Mouse (Mus musculus): Measurements from ENCODE around the gene Klf12.
"Not testable (repeated sequence)": the region's sequence is repeated elsewhere in the genome, so short reads cannot be mapped to it uniquely, and the experiment has no call there.

Klf12 gene

DNA sequence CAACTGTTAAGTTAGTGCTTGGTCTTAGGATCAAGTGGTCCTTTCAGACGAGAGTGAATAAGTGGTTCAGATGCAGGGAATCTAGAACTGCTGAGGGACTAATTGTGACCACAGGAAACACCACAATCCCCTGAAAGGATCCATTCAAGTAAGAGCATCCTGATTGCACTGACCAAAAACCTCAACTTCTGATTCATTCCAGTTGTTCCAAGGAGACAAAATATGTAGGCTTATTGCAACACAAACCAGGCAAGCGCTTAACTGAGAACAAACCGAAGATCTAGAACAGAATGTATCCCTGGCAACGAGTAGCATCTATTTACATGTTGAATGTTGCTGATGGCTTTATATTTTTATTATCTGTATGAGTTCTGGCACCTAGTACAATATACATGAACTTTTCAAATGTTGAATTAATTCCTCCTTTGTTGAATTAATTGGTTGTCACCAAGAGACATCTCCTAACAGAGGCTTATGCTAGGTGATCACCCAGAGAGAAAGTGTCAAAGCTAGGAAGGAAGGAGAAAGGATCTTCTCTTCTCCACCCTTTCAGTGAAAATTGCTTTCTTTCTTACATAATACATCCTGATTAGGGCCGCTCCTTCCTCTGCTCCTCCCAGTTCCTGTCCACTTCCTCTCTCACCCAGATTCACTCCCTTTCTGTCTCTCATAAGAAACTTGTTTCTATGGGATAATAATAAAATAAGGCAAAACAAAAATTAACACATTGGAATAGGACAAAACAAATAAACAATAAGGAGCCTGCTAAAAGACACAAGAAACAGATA is 407.5 kb downstream of the Klf12 start:
- DNase-seq (ENCODE audit: low spot score): no peak

- DNase-seq (ENCODE audit: low spot score): no peak
Measured at GRCm38 (mm10) chr14:99873725-99874124, 410.8 kb downstream of the Klf12 start.

DNA sequence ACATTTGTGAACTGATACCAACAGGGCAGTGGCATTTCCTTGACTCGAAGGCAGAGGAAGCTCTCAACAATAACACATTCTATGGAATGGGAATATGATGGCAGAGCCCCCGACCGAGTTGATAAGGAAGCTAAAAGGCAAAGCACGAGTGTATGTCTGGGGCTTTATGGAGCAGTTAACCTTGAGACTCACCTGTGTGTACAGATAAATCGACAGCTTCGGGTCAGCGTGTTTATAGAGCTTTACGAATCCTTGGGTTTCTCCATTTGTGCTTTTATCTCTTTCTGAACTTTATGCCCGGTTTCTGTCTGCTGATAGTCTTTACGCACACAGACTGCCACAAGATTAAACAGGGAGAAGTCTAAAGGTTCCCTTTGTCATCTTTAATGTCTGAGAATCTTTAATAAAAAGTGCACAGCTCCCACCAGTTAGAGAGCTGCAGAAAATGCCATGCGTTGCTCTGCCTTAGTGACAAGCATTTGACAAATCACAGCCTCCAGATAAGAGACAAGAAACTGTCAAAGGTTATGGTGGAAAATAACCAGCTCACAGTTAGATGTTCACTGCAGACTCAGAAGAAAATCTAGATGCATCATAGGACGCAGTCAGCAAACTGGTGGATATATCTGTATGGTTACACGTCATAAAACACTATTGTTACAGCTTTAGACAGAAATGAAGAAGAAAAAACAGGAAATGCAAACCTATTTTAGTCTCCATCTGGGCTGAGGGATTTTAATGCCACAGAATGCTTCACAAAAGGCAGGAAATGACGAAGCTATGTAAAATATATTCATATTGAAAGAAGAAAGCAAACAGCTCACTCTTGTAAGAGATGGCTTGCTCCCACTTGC is 428.1 kb downstream of the Klf12 start:
- no peak for DNase-seq (ENCODE audit: low spot score)

GRCm38 (mm10) chr14:99854467-99854807 is 430.0 kb downstream of the Klf12 start:
- DNase-seq (ENCODE audit: low spot score): not testable (repeated sequence)

GRCm38 (mm10) chr14:99853769-99854466 is 430.6 kb downstream of the Klf12 start:
- not testable (repeated sequence) for DNase-seq (ENCODE audit: low spot score)

DNA sequence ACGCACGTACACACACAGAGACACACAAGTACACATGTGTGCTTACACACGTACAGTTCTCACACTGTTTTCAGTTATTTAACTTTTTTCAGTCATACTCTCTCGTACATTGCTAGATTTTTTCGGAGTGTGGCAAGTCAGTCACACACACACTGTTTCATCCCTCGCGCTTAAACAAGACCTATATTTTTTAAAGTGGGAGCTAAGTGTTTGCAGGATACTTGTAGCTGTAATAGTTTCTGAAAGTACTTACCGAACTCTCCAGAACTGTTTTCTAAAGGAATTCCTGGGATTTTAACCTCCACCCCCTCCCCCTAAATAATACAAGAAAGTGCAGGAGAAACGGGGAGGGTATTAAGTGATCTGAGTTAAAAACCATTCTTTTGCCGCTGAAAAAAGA is 434.1 kb downstream of the Klf12 start:
- DNase-seq (ENCODE audit: low spot score): no peak

DNA sequence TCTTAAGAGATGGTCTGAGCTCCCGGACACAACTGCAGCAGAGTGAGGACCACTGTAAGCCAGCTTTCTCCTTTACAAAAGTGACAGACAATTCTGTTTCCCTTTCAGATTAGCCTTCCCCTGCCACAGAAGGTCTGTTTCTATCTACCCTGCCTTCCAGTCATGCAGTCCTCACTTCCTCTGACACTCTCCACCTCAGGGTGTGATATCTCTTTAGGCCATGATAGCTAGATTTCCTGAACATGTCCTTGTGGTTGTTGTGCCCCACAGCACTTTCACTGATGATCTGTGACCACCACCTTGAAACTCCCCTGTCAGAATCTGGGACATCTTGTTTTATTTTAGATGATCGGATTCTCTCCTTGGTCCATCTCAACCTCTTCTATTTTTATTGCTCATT is 437.0 kb downstream of the Klf12 start:
- DNase-seq (ENCODE audit: low spot score): no peak

DNA sequence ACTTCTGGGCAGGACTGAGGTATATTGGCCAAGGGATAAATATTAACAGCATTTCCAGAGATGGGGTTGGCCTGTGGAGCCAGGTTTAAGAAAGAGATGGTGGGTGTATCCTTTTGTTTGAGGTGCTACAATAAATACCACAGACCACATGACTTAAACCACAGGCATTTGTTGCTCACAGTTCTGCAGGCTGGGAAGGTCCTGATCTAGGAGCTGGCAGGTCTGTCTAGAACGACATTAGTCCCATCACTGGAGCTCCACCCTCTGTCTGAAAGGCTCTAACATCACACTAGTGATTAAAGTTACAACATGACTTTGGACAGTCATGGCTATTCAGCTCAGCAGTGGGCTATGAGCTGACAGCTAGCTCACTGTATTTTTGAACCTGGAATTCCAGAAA is 457.8 kb downstream of the Klf12 start:
- no peak for DNase-seq (ENCODE audit: low spot score)

All from testis, postnatal 10 days (tissue).